Mouse (Mus musculus): ENCODE results near the gene Hsd17b2.

Hsd17b2 gene

DNA sequence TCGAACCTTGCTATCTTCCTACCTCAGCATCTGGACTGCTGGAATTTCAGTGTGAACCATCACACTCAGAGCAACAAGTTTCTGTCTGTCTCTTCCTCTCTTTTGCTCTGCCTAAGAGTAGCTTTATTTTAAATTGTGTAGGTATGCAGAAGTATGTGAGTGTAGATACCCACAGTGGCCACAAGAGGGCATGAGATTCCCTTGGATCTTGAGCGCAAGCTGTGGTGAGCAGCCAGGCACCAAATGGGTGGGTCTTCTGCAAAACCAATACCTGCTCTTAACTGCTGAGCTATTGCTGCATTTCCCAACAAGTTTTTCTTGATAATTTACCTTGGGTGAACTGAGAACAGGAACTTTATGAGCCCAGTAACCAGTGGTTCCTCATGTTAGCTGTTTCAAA lies 70.4 kb downstream of the Hsd17b2 start:
- DNase-seq (ENCODE audit: low read depth, low spot score), result peak; percentile 79

DNA sequence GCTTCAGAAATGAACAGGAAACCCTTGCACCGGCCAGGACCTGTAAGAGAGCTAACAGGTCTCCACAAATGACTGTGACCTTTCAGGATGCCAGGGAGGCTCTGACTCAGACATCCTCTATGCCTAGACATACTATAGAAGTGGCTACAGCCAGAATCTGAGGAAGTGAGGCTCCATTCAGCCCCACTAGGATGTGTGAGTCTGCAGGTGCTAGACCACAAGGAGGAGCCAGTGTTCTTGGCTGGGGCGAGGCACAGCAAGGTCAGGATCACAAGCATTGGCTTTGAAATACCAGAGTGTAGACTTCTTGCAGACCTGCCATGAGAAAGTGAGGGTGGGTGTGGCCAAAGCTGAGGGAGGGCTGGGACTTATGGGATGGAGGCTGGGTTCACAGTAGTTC lies 70.9 kb downstream of the Hsd17b2 start:
- DNase-seq (ENCODE audit: low read depth, low spot score), result peak; percentile 77

DNA sequence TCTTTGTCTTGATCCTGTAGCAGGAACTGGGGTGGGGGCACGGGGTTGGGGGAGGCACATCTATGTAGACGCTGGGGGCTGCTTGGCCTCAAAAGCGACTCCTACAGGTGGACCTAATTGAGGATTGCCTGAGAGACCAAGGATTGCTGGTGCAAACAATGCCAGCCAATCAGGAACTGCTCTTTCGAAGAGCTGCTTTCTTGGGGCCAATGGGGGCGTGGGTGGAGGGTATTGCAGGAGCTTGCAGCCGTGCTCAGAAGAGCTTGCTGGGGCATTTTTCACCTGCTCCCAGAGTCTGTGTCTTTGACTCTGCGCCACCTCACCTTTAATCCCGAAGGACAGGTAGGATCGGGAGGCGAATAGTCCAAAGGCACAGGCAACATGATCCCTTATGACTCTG lies 73.9 kb downstream of the Hsd17b2 start:
- peak; percentile 82 for DNase-seq (ENCODE audit: low read depth, low spot score)

DNA sequence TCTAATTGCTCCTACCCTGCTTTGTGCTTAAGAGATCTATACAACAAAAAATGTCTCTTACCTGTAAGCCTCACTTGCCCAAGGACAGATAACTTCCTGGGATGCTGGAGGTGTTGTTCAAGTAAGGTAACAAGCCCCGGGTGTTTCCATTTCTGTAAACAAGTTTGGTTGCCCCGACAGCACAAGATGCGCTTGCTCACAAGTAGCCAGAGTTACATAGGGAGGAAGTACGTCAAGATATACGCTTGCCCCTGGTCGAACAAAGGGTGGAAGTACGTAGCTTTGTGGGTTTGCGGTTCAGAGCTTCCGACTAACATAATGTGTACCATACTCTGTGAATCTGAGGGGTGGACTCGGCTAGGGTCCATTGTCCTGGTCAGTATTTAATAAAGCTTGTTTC lies 74.4 kb downstream of the Hsd17b2 start:
- DNase-seq (ENCODE audit: low read depth, low spot score), result peak; percentile 49

DNA sequence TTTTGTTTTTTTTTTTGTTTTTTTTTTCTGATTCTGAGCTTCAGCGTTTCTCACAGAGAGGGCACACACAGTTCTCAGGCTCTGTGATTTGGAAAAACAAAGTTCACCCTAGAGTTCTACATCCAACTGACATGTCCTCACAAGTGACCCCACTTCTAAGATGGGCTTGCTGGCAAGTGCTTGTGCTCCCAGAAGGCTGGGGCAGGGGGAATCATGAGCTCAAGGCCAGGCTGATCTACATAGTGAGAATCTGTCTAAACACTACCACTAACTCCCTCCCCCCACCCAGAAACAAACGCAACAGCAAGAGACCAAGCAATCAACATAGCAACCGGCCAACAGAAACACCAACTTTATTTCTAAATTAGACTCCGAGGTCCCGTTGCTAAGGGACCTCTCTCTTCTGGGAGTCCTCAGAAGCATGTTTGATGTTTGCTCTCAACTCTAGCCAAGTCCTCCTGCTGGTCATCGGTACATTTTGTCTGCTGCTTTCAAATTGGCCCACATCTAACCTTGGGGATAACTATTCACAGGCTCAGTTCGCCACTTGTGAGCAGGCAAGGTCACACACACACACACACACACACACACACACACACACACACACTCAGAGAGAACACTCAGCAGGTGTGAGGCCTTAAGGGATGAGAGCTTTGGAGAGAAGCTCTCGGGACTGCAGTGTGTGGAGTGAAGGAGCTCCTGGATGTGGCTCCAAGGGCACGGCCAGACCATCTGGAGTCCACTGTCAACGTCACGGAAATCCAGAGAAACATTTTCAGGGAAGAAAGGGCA lies 77.0 kb downstream of the Hsd17b2 start:
- no peak for DNase-seq (ENCODE audit: low read depth, low spot score)

DNA sequence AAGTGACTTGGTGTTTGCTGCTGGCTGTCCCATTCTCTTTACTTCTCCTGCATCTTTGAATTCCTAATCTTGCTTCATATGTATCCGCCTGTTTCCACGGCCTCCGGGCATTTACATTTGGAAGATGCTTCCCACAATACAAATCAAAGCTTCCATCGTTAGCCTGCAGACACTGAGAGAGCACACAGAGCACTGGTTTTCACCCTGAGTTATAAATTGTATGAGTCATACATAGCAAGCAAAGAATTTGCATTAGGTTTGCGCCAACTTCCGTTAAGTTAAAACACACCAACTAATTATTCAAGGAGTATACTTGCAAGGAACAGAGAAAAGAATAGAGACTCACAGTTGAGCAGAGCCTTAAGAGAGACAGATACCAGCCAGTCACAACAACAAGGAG lies 77.6 kb downstream of the Hsd17b2 start:
- DNase-seq (ENCODE audit: low read depth, low spot score), result no peak

DNA sequence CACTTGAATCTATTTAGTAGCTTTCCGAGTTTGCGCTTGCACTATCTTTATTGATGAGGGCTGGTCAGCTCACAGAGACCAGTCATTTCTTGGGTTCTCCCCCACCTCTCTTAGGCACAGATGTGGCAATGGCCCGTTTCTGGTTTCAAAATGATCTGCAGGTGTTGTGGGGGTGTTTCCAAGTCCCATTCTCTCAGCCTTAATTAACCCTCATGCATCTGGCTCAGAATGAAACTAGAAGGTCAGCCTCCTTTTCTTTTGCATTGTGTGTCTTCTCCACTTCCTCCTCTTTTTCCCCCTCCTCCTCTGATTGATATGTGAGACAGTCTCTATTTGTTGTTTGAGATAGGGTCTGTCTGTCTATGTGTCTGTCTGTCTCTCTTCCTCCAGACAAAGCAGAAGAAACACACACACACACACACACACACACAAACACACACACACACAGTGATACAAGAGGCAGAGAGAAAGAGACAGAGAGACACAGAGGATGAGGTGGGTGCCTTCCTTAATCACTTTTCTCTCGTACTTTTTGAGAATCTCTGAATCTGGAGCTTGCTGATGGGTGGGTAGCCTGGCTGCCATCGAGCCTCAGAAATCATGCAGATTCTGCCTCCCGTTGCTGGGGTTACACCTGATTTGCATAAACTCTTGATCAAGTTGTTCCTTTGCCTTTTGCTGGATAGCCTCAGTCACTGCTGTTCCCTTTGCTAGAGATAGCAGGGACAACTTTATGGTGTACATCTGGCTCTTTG lies 79.8 kb downstream of the Hsd17b2 start:
- DNase-seq (ENCODE audit: low read depth, low spot score), result no peak

DNA sequence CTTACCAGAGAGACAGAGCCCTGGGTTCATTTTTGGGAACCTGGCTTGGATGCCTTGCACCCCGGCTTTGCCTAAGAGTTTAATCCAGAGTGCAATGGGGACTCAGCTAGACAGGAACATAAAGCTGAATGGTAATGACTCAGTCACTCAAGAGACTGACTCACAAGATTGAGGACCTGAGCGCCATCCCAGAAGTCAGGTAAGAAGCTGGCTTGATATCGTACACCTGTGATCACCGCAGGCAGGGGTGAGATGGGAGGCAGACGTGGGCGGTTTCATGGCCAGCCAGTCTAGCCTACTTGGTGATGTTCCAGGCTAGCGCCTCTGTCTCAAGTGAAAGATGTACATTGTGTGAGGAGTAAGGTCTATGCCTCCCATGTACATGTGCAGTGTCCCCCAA lies 81.3 kb downstream of the Hsd17b2 start:
- no peak for DNase-seq (ENCODE audit: low read depth, low spot score)

DNA sequence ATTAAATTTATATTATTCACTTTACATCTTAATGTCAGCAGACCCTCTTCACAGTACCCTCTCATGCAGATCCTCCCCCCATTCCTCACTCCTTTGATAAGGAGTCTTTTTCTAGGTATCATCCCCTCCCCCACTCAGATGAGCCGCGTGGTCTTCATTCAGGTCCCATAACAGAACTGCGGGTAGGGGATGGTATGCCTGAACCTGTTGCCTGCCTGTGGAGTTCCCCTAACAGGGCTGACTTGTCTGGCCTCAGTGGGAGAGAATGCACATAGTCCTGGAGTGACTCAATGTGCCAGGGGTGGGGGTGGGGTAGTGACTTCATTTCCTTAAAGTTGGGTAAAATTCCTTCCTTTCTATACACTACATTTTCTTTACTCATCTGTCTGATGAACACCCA lies 84.7 kb downstream of the Hsd17b2 start:
- DNase-seq (ENCODE audit: low read depth, low spot score), result no peak

DNA sequence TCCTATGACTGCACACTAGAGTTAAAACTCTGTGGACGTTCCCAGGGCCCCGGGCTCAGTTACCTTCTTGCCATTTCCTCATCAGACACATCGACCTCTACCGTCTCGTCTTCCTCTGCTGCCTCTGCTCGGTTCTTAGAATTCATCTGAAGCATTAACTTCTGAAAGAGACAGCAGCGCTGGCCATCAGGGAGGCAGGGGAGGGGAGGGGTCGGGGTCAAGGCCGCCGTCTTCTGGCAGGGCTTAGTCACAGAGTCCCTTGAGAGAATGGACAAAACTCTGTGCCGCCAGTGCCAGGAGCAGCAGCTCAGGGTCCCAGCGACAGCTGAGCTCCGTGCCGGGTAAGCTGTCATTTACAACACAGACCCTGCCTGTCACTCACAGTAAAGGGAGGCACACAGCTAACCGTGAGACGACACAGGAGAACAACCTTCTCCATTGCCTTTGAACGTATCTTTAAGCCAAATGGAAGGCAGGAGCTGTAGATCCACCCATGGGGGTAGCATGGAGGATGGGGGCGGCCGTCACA lies 91.0 kb downstream of the Hsd17b2 start:
- no peak for DNase-seq (ENCODE audit: low read depth, low spot score)

DNA sequence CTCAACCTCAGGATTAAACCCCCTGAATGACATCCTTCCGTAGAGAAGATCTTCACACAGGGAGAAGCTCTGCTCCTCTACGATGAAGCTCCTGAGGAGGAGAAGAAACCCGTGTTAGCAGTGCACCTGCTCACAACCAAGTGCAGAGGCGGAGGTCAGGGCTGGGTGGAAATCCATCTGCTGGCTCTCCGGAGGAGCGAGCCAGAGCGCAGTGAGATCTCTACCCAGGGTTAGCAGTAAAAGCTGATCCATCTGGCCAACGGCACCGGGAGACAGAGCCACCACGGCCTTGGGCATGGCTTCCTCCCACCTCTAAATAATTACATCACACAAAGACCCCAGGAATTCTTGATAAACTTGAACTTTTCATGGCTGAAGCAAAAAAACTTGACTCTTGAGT lies 92.9 kb downstream of the Hsd17b2 start:
- no peak for DNase-seq (ENCODE audit: low read depth, low spot score)

DNA sequence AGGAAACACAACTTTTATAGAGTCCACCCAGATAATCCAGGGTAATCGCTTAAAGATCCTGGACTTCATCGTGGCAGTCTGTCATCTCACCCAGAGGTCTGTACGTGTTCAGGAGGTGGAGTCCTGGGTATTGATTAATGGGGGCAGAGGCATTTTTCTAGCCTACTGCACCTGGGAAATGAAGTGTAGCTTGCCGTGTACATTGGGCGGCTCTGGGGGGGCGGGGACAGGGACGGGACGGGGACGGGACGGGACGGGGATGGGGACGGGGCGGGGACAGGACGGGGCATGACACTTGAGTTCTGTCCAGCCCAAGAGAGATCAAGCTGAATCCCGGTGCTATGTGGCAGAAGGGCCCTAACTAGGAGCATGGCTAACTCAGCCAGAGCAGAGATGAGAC lies 94.8 kb downstream of the Hsd17b2 start:
- DNase-seq (ENCODE audit: low read depth, low spot score), result no peak

DNA sequence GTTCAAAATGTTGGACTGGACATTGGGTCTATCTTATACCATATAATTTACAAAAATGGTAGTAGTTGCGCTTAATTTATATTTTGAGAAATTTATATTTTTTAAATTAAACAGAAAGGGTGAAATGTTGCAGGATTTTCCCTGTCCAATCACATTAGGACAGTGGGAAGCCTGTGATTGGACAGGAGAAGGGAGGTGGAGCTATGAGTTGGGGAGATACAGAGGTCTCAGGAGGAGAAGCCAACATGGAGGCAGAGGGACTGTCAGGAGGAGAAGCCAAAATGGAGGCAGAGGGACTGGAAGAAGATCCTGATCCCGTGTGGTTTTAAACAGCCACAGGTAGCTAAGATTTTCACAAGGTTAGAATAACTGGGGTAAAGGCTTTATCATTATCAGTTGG lies 96.4 kb downstream of the Hsd17b2 start:
- DNase-seq (ENCODE audit: low read depth, low spot score), result peak; percentile 74

DNA sequence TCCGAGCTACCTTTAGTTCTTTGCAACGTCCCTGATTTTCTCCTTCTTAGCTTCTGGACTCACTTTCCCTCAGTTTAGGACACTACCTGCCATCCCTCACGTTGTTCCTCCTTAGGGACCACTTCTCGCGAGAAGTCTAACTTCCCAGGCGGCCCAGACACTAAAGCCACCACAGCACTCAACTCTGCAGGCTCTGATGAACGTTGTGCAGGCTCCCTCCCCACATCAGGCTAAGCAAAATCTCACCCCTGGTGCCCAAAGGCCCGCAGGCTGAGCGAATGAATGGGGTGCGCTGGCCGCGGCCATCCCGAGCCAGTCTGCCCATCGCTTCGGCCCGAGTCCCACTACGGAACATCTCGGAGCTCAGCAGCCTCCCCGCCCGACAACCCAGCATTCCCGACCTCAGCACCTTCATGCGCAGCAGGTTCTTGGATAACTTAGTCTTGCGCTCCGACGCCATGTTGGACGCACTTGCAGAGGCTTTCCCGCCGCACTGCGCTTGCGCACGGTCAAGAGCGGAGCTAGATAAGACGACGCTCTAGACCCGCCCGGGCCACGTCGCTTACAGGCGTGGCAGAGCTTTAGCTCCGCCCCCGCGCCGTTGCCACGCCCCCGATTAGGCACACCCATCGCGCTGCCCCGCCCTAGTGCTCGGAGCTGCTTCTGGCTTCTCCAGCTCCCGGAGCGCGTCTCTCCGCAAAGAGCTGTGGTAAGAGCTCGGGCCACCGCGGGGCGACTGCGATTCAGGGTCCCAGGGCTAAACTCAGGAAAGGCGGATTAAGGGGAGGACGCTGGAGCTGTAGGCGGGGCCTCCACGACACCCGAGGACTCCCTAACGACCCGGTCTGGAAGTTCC lies 100.0 kb downstream of the Hsd17b2 start, which contains the start of gene Mphosph6:
Gene Mphosph6 (minus strand): TSS at position 501 of the 856 bp plus-strand sequence.
- peak; percentile 98 for DNase-seq (ENCODE audit: low read depth, low spot score)

DNA sequence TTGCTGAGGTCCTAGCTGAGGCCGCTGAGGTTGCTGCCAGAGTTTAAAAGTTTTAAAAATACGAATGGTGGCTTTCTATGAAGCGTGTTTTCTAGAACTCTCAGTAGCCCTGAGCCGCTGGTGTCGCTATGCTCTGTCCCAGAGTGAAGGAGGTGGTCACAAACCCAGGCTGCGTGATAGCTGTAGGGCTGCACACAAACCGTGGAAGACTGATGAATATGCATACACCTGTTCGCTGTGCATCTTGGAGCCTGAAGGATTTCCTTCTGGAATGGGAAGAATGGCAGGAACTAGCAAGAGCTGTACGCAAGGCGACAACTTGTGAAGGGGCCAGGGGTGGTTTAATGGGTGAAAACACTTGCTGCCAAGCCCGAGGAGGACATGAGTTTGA lies 100.6 kb downstream of the Hsd17b2 start:
- no peak for DNase-seq (ENCODE audit: low read depth, low spot score)

DNA sequence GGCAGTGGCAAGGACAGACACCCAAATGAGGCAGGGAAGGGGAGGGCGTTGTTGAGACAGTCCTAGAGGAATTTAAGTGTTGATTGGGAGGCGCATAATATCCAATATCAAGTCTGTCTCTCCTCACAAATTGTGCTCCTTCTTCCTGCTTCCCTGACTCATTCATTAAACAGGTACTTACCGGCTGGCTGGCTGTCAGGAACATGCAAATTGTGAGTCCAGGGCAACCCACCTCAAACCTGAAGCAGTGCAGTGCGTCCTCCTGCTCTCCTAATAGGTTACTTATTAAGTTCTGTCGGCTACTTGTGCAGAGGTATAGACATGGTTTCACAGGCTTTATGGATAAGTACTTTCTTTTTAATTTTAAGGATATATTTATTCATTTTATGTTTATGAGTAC lies 103.7 kb downstream of the Hsd17b2 start:
- DNase-seq (ENCODE audit: low read depth, low spot score), result no peak
